Mouse (Mus musculus): ENCODE data around the gene Lmf1.

DNA sequence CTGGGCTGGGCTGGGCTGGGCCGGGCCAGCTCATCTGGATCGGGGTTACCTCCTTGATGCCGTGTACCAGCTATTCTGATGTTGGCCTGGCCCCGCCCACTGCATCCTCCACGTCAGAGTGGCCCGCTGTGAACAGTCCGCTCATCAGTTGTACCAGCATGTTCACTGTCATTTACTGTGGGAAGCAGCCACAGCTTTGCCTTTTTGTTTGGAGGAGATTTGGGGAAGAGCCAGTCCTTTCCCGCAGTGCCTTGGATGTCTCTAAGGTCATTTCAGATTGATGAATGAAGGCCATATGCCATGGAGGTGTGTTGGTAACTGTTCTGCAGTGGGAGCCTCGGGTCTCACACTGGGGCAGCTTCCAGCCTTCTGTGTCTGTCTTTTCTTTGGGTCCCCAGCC, 33.7 kb downstream of the Lmf1 start:
- TF ChIP-seq POLR2A (IDR thresholded peaks at IDR 0.05; ENCODE audit: borderline replicate concordance, control insufficient read depth, low read depth, low read length) = no peak
- TF ChIP-seq CTCF (IDR thresholded peaks at IDR 0.05; ENCODE audit: control insufficient read depth, insufficient read depth, low read length) = no peak

Measured in bone marrow, adult 2 months (tissue).